Mouse (Mus musculus) limb, embryonic 11.5 days (tissue): ENCODE results near the gene Myof. TPM values are rescaled to one million over a fixed set of nuclear protein-coding genes. Genes with fewer than 3 reads are reported as not detected.

ENCODE experiments used
- ATAC-seq: fragments of 200-750 bp; cut with Nextera tagmentation; 2 replicates; pipeline ENCODE4 v1.8.0; 2017; ENCODE audit warnings: low read depth; ENCODE audit not compliant: insufficient number of reproducible peaks, low FRiP score, low TSS enrichment
- DNase-seq: peaks from one replicate; pipeline ENCODE4 v3.0.0-alpha.2; 2015; ENCODE audit warnings: low spot score
- H3K27ac ChIP-seq: fragments of 300-500 bp; sonication (generic); replicated peaks from 2 replicates; pipeline ENCODE4 v1.5.1; 2014; ENCODE audit warnings: low read depth, mild to moderate bottlenecking, low read length
- H3K27me3 ChIP-seq: fragments of 300-500 bp; sonication (generic); 2 replicates; pipeline ENCODE4 v1.6.1; 2014; ENCODE audit warnings: mild to moderate bottlenecking, low read length, mixed read lengths; ENCODE audit not compliant: control insufficient read depth, insufficient read depth
- H3K36me3 ChIP-seq: fragments of 300-500 bp; sonication (generic); 2 replicates; pipeline ENCODE4 v1.6.1; 2014; ENCODE audit warnings: mild to moderate bottlenecking, low read length, moderate library complexity, mixed read lengths; ENCODE audit not compliant: control insufficient read depth, insufficient read depth
- H3K4me1 ChIP-seq: fragments of 300-500 bp; sonication (generic); 2 replicates; pipeline ENCODE4 v1.6.1; 2014; ENCODE audit warnings: low read length, mixed read lengths; ENCODE audit not compliant: control insufficient read depth, insufficient read depth
- H3K4me2 ChIP-seq: fragments of 300-500 bp; sonication (generic); 2 replicates; pipeline ENCODE4 v1.6.1; 2014; ENCODE audit warnings: low read depth, mild to moderate bottlenecking, moderate library complexity; ENCODE audit not compliant: severe bottlenecking
- H3K4me3 ChIP-seq: fragments of 300-500 bp; sonication (generic); 2 replicates; pipeline ENCODE4 v1.5.1; 2014; ENCODE audit warnings: low read depth, low read length
- H3K9ac ChIP-seq: fragments of 300-500 bp; sonication (generic); 2 replicates; pipeline ENCODE4 v1.6.1; 2014; ENCODE audit warnings: mild to moderate bottlenecking, low read length
- H3K9me3 ChIP-seq: fragments of 300-500 bp; sonication (generic); 2 replicates; pipeline ENCODE4 v1.6.1; 2016; ENCODE audit warnings: low read length; ENCODE audit not compliant: control insufficient read depth
- WGBS: fragments of 180-500 bp; shearing (Covaris S2); extraction: QIAGEN DNeasy Blood & Tissue Kit; methylation state at CpG from one replicate; pipeline ENCODE4 v1.1.7; 2014; 5-methylcytosine and 5-hydroxymethylcytosine counted together
- polyA plus RNA-seq: library from polyadenylated mRNA; unstranded; fragments of >200 nt; fragmentation: Nextera tagmentation; extraction: Ambion mirVana; gene quantifications from 2 replicates; pipeline ENCODE4 v1.2.1, GENCODE M21; 2014

Gene Myof
- polyA plus RNA-seq, 1 experiment from 2014 or later: 3.1 TPM

GRCm38 (mm10) chr19:38004809-38005380 lies 38.5 kb downstream of the Myof start:
- Histone ChIP-seq H3K4me1 (no peaks in the 10 kb centered on the region), H3K36me3 (no peaks in the 10 kb centered on the region), H3K4me3 (no peak overlapping the region), H3K9ac (no peak overlapping the region), H3K9me3 (no peaks in the 10 kb centered on the region), H3K27me3 (no peaks in the 10 kb centered on the region), H3K27ac (no peak overlapping the region), H3K4me2 (no peak overlapping the region)
- 85% methylated on average over 8 of the region's 8 CpGs for WGBS
- DNase-seq (no peak), ATAC-seq (no peak)

DNA sequence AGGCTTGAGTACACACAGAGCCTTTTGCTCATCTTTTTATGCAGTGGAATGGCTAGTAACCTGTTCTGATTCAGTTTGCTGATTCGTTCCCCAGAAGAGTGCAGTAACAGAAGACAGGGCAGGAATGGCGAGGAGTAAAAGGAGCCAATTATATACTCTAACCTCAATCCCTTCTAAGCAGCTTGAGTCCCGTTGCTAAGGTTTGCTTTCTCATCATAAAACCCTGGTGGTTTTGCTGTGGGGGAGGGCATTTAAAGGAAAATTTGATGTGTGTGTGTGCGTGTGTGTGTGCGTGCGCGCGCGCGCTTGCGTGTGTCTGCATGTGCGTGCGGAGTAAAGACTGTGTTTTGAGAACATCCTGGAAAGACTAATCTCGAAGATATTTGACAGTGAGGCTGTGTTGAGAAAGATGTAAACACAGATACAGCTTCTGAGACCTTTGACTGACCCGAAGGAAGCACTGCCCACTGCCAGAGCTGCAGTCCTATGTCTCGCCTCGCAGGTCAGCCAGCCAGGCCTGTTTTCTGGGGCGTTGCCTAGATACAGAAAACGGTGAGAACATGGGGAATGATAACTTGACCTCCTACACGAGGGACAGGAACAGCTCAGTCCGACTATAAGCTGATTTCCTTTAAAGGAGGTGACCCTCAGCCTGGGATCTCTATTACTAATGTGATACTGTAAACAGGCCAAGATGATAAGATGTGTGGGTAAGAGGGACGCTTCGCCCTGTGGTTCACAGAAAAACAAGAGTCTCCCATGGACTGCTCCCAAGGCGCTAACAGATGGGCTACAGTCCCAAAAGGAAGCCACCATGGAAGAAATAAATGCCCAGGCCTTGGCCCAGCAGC lies 39.5 kb downstream of the Myof start:
- Histone ChIP-seq H3K27ac (no peak overlapping the region), H3K36me3 (no peaks in the 10 kb centered on the region), H3K4me2 (no peak overlapping the region), H3K27me3 (no peaks in the 10 kb centered on the region), H3K4me1 (no peaks in the 10 kb centered on the region), H3K9me3 (no peaks in the 10 kb centered on the region), H3K9ac (no peak overlapping the region), H3K4me3 (no peak overlapping the region)
- ATAC-seq: no peak
- WGBS: 70% methylated on average over 24 of the region's 24 CpGs
- no peak for DNase-seq

GRCm38 (mm10) chr19:38002816-38003215 lies 40.6 kb downstream of the Myof start:
- DNase-seq: no peak
- no peak overlapping the region for H3K4me2 ChIP-seq
- no peaks in the 10 kb centered on the region for H3K36me3 ChIP-seq
- no peaks in the 10 kb centered on the region for H3K27me3 ChIP-seq
- no peak overlapping the region for H3K4me3 ChIP-seq
- H3K9me3 ChIP-seq: no peaks in the 10 kb centered on the region
- H3K4me1 ChIP-seq: no peaks in the 10 kb centered on the region
- WGBS: 73% methylated on average over 4 of the region's 4 CpGs
- H3K9ac ChIP-seq: no peak overlapping the region
- ATAC-seq: no peak
- H3K27ac ChIP-seq: no peak overlapping the region

DNA sequence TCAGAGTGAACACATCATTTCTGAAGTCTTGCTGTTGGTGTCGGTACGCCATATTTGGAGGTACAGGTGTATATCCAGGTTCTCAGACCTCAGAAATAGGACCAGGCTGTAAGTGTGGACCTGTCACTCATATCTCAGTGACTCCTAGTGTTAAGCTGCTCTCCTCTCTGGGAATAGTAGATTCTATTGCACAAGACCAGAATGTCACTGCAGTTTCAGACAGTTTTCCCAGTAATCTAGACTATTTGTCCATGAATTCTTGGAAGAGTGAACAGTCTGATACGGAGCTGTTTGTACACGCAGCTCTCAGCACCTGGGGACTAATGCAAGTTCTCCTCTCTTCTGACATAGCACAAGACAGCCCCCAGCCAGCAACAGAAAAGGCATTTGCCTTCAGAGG lies 42.4 kb downstream of the Myof start:
- H3K4me2 ChIP-seq: no peak overlapping the region
- H3K4me3 ChIP-seq: no peak overlapping the region
- no peak for DNase-seq
- 0 out of 2 replicates have a peak, but pooled peaks cover 2% of the 10 kb centered on the region for H3K4me1 ChIP-seq
- H3K27ac ChIP-seq: no peak overlapping the region
- ATAC-seq: no peak
- no peaks in the 10 kb centered on the region for H3K36me3 ChIP-seq
- no peak overlapping the region for H3K9ac ChIP-seq
- 90% methylated on average over 4 of the region's 4 CpGs for WGBS
- no peaks in the 10 kb centered on the region for H3K27me3 ChIP-seq
- H3K9me3 ChIP-seq: no peaks in the 10 kb centered on the region

DNA sequence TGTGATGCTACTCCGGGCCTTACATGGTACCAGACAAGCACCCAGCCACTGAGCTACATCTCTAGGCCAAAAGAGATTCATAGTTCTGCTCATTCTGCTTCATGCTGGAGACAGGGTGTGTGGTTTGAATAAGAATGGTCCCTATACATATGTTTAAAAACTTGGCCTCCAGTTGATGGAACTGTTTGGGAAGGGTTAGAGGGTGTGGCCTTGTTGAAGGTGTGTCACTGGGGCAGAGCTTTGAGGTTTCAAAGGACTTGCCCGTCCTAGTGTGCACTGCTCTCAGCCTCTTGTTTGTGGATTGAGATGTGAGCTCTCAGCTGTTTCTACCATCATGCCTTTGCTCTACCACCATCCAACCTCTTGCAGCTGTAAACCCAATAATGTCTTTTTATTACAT lies 43.4 kb downstream of the Myof start:
- Histone ChIP-seq H3K27me3 (no peaks in the 10 kb centered on the region), H3K4me3 (no peak overlapping the region), H3K9me3 (no peaks in the 10 kb centered on the region), H3K36me3 (no peaks in the 10 kb centered on the region), H3K27ac (no peak overlapping the region), H3K4me2 (no peak overlapping the region), H3K4me1 (0 out of 2 replicates have a peak, but pooled peaks cover 2% of the 10 kb centered on the region), H3K9ac (no peak overlapping the region)
- ATAC-seq: no peak
- no peak for DNase-seq
- WGBS: 88% methylated on average over 2 of the region's 2 CpGs

DNA sequence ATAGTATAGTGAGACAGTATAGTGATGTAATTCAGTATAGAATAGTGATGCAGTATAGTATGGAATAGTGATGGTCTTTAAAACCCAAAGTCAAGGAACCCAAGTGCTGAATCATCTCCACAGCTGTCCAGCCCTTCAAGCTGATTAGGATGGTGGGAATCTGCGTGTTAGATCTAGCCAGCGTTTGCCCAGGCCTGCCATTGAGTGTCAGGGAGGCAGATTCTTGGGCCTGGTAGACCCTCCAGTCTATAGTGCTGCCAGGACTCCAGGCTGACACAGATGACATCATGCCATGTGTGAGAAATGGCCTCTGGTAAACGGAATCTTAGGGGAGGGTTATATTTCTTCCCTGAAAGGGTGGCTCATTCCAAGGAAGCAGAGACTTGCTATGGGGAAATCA lies 49.1 kb downstream of the Myof start:
- 79% methylated on average over 3 of the region's 3 CpGs for WGBS

DNA sequence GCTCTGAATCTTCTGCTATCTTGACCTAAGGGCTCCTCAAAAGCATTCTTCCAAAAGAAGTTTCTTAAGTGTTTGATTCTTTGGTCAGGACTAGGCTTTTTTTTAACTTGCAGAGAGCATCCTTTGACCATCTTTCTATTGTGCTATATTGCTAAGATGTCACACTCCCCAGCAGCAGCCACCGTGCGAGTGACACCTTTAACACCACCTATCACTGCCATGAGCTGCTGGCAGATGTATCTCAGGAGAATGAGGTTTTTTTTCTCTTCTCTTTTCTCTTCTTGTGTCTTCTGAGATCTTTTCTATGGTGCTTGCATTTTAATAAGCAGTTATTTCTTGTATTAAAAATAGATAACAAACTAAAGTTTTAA lies 51.2 kb downstream of the Myof start:
- no peaks in the 10 kb centered on the region for H3K27me3 ChIP-seq
- H3K4me3 ChIP-seq: no peak overlapping the region
- no peak for DNase-seq
- no peaks in the 10 kb centered on the region for H3K9me3 ChIP-seq
- H3K9ac ChIP-seq: no peak overlapping the region
- 0 out of 2 replicates have a peak, but pooled peaks cover 2% of the 10 kb centered on the region for H3K4me1 ChIP-seq
- no peaks in the 10 kb centered on the region for H3K36me3 ChIP-seq
- H3K4me2 ChIP-seq: no peak overlapping the region
- WGBS: 71% methylated on average over 2 of the region's 2 CpGs
- ATAC-seq: no peak
- no peak overlapping the region for H3K27ac ChIP-seq

More for the DNA sequence above, 49.1 kb downstream of the Myof start:
- DNase-seq (no peak), ATAC-seq (no peak)
- Histone ChIP-seq H3K4me2 (no peak overlapping the region), H3K9me3 (no peaks in the 10 kb centered on the region), H3K27me3 (no peaks in the 10 kb centered on the region), H3K4me3 (no peak overlapping the region), H3K4me1 (0 out of 2 replicates have a peak, but pooled peaks cover 2% of the 10 kb centered on the region), H3K36me3 (no peaks in the 10 kb centered on the region), H3K27ac (no peak overlapping the region), H3K9ac (no peak overlapping the region)

DNA sequence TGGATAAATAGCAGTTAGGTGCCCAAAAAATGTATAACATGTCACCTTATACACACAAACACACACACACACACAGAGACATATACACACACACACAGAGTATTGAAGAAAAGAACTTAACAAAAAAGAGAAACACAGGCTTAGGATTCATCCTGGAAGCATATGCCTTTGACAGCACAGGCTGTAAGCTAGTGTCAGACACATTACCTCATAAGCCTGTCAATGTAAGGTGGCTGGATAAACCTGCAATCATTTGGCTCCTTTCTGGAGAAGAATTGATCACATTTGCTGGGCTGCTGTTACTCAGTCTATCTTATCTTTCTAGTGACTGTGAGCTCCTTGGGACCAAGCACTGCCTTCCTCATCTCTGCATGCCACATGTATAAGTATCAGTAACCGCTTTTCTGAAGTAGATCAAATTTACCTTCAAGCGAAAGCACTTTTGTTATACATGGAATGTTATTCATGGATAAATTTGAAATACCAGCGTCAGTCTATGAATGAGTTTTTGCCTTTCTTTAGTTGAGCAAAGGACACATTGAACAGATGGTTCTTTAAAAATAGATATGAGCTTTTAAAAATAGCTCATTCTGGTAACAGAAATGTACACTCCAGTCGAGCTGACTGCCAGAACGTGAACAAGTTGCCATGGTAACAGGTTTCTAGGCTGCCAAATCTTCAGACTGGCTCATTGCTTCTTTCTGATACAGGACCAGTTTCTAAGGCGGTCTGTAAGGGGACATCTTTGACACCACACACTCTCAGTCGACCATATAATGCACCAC lies 51.8 kb downstream of the Myof start:
- Histone ChIP-seq H3K4me2 (no peak overlapping the region), H3K4me1 (no peaks in the 10 kb centered on the region), H3K4me3 (no peak overlapping the region), H3K27me3 (no peaks in the 10 kb centered on the region), H3K27ac (no peak overlapping the region), H3K9ac (no peak overlapping the region), H3K9me3 (no peaks in the 10 kb centered on the region), H3K36me3 (no peaks in the 10 kb centered on the region)
- 63% methylated on average over 7 of the region's 7 CpGs for WGBS
- DNase-seq (no peak), ATAC-seq (no peak)
